ENCODE assay signal across 18 mouse cellular contexts in genomic region chr14:22240315-22240714, GRCm38 (mm10).
DNase-seq lines count a peak whose midpoint lies in the region; ATAC-seq and TF ChIP-seq lines count a peak whose summit lies in the region.
"Had no signal": no experiment of that assay in that cellular context is flagged by ENCODE, and none has a peak within 500 bp of the region (broad histone marks: within the 10 kb centered on the region; RNA-seq: fewer than 3 reads in every experiment).

No protein-coding gene starts in this region.

- no peak overlapping the region for H3K4me3 ChIP-seq in hindbrain, embryonic 11.5 days (ENCODE audit: low read depth, low read length)
- no peak overlapping the region for H3K4me3 ChIP-seq in hindbrain, postnatal 0 days (ENCODE audit: low read length)
- H3K4me3 ChIP-seq in midbrain, embryonic 12.5 days = no peak overlapping the region
- H3K4me3 ChIP-seq in forebrain, embryonic 12.5 days (replicated peaks) = no peak overlapping the region
- H3K4me3 ChIP-seq: heart, embryonic 12.5 days; intestine, embryonic 15.5 days; limb, embryonic 13.5 days; neural tube, embryonic 13.5 days had no signal

- H3K27me3 ChIP-seq in hindbrain, embryonic 11.5 days (ENCODE audit: control insufficient read depth, insufficient read depth, low read length) = no peaks in the 10 kb centered on the region
- H3K27me3 ChIP-seq in hindbrain, postnatal 0 days (ENCODE audit: insufficient read depth, low read length) = no peaks in the 10 kb centered on the region
- no peaks in the 10 kb centered on the region for H3K27me3 ChIP-seq in midbrain, embryonic 12.5 days
- peaks cover 4% of the 10 kb centered on the region; the same call in 1 of the 2 replicates for H3K27me3 ChIP-seq in forebrain, embryonic 12.5 days
- H3K27me3 ChIP-seq: heart, embryonic 12.5 days; intestine, embryonic 15.5 days; limb, embryonic 13.5 days; neural tube, embryonic 13.5 days had no signal

- no peaks in the 10 kb centered on the region for H3K36me3 ChIP-seq in hindbrain, embryonic 11.5 days (ENCODE audit: control insufficient read depth, insufficient read depth, low read length)
- no peaks in the 10 kb centered on the region for H3K36me3 ChIP-seq in hindbrain, postnatal 0 days (ENCODE audit: insufficient read depth, low read length)
- no peaks in the 10 kb centered on the region for H3K36me3 ChIP-seq in midbrain, embryonic 12.5 days
- H3K36me3 ChIP-seq in forebrain, embryonic 12.5 days (replicated peaks) = no peaks in the 10 kb centered on the region
- H3K36me3 ChIP-seq: heart, embryonic 12.5 days; intestine, embryonic 15.5 days; limb, embryonic 13.5 days; neural tube, embryonic 13.5 days had no signal

- TF ChIP-seq CTCF in hindbrain, postnatal 0 days (IDR thresholded peaks at IDR 0.05; ENCODE audit: low read depth) = no peak

- no peak overlapping the region for H3K4me2 ChIP-seq in hindbrain, embryonic 11.5 days (replicated peaks; ENCODE audit: low read depth, low read length)
- no peak overlapping the region for H3K4me2 ChIP-seq in hindbrain, postnatal 0 days (ENCODE audit: low read depth, low read length)
- no peak overlapping the region for H3K4me2 ChIP-seq in midbrain, embryonic 12.5 days (replicated peaks)
- no peak overlapping the region for H3K4me2 ChIP-seq in forebrain, embryonic 12.5 days
- H3K4me2 ChIP-seq: heart, embryonic 12.5 days; intestine, embryonic 15.5 days; limb, embryonic 13.5 days; neural tube, embryonic 13.5 days had no signal

- H3K9ac ChIP-seq in hindbrain, embryonic 11.5 days (ENCODE audit: low read depth, low read length) = no peak overlapping the region
- H3K9ac ChIP-seq in hindbrain, postnatal 0 days (replicated peaks; ENCODE audit: low read length) = no peak overlapping the region
- H3K9ac ChIP-seq in midbrain, embryonic 12.5 days (replicated peaks) = no peak overlapping the region
- H3K9ac ChIP-seq in forebrain, embryonic 12.5 days = no peak overlapping the region
- H3K9ac ChIP-seq: heart, embryonic 12.5 days; intestine, embryonic 15.5 days; limb, embryonic 13.5 days; liver, embryonic 14.5 days; neural tube, embryonic 13.5 days had no signal

- no peak overlapping the region for H3K27ac ChIP-seq in hindbrain, embryonic 11.5 days (ENCODE audit: low read depth, low read length)
- H3K27ac ChIP-seq in hindbrain, postnatal 0 days = no peak overlapping the region
- H3K27ac ChIP-seq in midbrain, embryonic 12.5 days (replicated peaks) = no peak overlapping the region
- H3K27ac ChIP-seq in forebrain, embryonic 12.5 days = no peak overlapping the region
- H3K27ac ChIP-seq: intestine, embryonic 15.5 days; limb, embryonic 13.5 days; liver, embryonic 14.5 days; neural tube, embryonic 13.5 days had no signal

- no peaks in the 10 kb centered on the region for H3K4me1 ChIP-seq in hindbrain, embryonic 11.5 days (replicated peaks; ENCODE audit: control insufficient read depth, insufficient read depth, low read length)
- H3K4me1 ChIP-seq in hindbrain, postnatal 0 days (ENCODE audit: insufficient read depth, low read length) = no peaks in the 10 kb centered on the region
- 0 out of 2 replicates have a peak, but pooled peaks cover 7% of the 10 kb centered on the region for H3K4me1 ChIP-seq in midbrain, embryonic 12.5 days
- H3K4me1 ChIP-seq in forebrain, embryonic 12.5 days = peaks cover 12% of the 10 kb centered on the region
- H3K4me1 ChIP-seq: heart, embryonic 12.5 days; intestine, embryonic 15.5 days had no signal

- H3K9me3 ChIP-seq in hindbrain, embryonic 11.5 days (ENCODE audit: control insufficient read depth, low read length) = no peaks in the 10 kb centered on the region
- no peaks in the 10 kb centered on the region for H3K9me3 ChIP-seq in hindbrain, postnatal 0 days (ENCODE audit: low read length)
- H3K9me3 ChIP-seq in midbrain, embryonic 12.5 days = no peaks in the 10 kb centered on the region
- no peaks in the 10 kb centered on the region for H3K9me3 ChIP-seq in forebrain, embryonic 12.5 days
- H3K9me3 ChIP-seq: heart, embryonic 12.5 days; intestine, embryonic 15.5 days; limb, embryonic 13.5 days; neural tube, embryonic 13.5 days had no signal

- WGBS in hindbrain, embryonic 11.5 days = 43% methylated on average over 3 of the region's 3 CpGs
- WGBS in hindbrain, postnatal 0 days = 32% methylated on average over 3 of the region's 3 CpGs
- WGBS in midbrain, embryonic 12.5 days = 50% methylated on average over 3 of the region's 3 CpGs
- WGBS in forebrain, embryonic 12.5 days = 48% methylated on average over 3 of the region's 3 CpGs

- peak; percentile 60; the same call in 1 of the 2 replicates for ATAC-seq in hindbrain, embryonic 11.5 days (ENCODE audit: low FRiP score)
- no peak for ATAC-seq in hindbrain, postnatal 0 days
- peak; percentile 74; the same call in 1 of the 2 replicates for ATAC-seq in midbrain, embryonic 12.5 days (ENCODE audit: low FRiP score, low read depth)
- ATAC-seq in frontal cortex, adult (ENCODE audit: low TSS enrichment) = no peak
- ATAC-seq in forebrain, embryonic 12.5 days (ENCODE audit: low FRiP score) = no peak
- ATAC-seq: intestine, embryonic 15.5 days had no signal

- DNase-seq in hindbrain, embryonic 11.5 days (ENCODE audit: low spot score) = no peak
- DNase-seq in hindbrain, postnatal 0 days (ENCODE audit: low spot score) = no peak
- peak; percentile 42 to 57 for DNase-seq in kidney, postnatal 4 days
- no peak for DNase-seq in kidney, adult 11 months
- no peak for DNase-seq in gastrocnemius, adult 18-20 months (ENCODE audit: low spot score)
- DNase-seq: adrenal gland, postnatal 25 days; cerebellum, adult 2 months; layer of hippocampus, adult 9-11 months; right cerebral cortex, postnatal 4 days; thymus, adult 18-20 months had no signal

Comparison
In these comparisons a context has a peak if more than half of its experiments do, and no peak if none do; other contexts are left out.
1. ATAC-seq: peak in hindbrain, embryonic 11.5 days (single experiment) and midbrain, embryonic 12.5 days (single experiment); none in hindbrain, postnatal 0 days (single experiment), frontal cortex, adult (single experiment) and forebrain, embryonic 12.5 days (single experiment).
2. DNase-seq: peak in kidney, postnatal 4 days (2 of 2); none in hindbrain, embryonic 11.5 days (single experiment), hindbrain, postnatal 0 days (single experiment), kidney, adult 11 months (single experiment) and gastrocnemius, adult 18-20 months (single experiment).